Mouse (Mus musculus) bone marrow, adult 2 months (tissue): ENCODE results near the gene Slx4ip.

Experiments
- CTCF ChIP-seq: fragments of 200-500 bp; IDR thresholded peaks from 2 replicates; pipeline ENCODE4 v1.5.1; 2011; ENCODE audit warnings: low read length, control low read depth; ENCODE audit not compliant: control insufficient read depth, insufficient read depth
- POLR2A ChIP-seq: fragments of 200-500 bp; IDR thresholded peaks from 2 replicates; pipeline ENCODE4 v1.6.1; 2011; ENCODE audit warnings: low read depth, mild to moderate bottlenecking, control low read depth, low read length, borderline replicate concordance; ENCODE audit not compliant: control insufficient read depth

DNA sequence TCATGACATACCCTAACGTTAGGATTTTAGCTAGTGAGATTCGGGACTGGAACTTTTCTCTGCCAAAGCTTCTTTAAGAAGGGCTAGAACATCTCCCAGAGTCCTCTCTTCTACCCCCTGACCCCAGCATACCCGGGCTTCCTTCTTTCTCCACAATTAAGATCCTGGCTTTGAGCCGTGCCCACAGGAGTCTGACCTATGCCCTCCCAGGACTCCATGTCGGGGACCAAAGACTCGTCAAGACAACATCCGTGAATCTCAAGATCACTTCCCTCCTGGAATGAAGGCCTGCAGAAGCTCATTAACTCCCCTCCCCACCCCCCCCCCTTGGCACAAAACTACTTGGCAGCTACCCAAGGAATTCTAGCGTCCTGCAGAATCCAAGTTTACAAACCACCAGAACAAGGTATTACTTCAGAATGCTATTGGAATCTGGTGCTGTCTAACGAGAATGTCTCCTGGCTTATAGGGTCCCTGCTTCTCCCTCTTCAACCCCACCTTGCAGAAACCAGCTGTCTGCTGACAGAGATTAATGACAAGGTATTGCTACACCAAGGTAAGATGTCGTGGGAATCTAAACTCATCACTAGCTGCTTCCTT, 188.8 kb downstream of the Slx4ip start:
- TF ChIP-seq CTCF (no peak), POLR2A (no peak)
